Mouse (Mus musculus) embryonic facial prominence, embryonic 15.5 days (tissue): ENCODE results near the gene Lrrc8c. TPM values are rescaled to one million over a fixed set of nuclear protein-coding genes. Genes with fewer than 3 reads are reported as not detected.

Experiments used
- ATAC-seq: fragments of 200-750 bp; cut with Nextera tagmentation; 2 replicates; pipeline ENCODE4 v1.8.0; 2017; ENCODE audit warnings: low read depth, moderate TSS enrichment; ENCODE audit not compliant: insufficient number of reproducible peaks, low FRiP score, low TSS enrichment
- H3K27ac ChIP-seq: fragments of 300-500 bp; sonication (generic); replicated peaks from 2 replicates; pipeline ENCODE4 v1.5.1; 2015; ENCODE audit warnings: mild to moderate bottlenecking, inconsistent platforms
- H3K27me3 ChIP-seq: fragments of 300-500 bp; sonication (generic); 2 replicates; pipeline ENCODE4 v1.6.1; 2015; ENCODE audit warnings: inconsistent platforms
- H3K36me3 ChIP-seq: fragments of 300-500 bp; sonication (generic); 2 replicates; pipeline ENCODE4 v1.6.1; 2015; ENCODE audit warnings: mild to moderate bottlenecking, inconsistent platforms
- H3K4me1 ChIP-seq: fragments of 300-500 bp; sonication (generic); 2 replicates; pipeline ENCODE4 v1.6.1; 2015; ENCODE audit warnings: inconsistent platforms
- H3K4me2 ChIP-seq: fragments of 300-500 bp; sonication (generic); replicated peaks from 2 replicates; pipeline ENCODE4 v1.6.1; 2015; ENCODE audit warnings: mild to moderate bottlenecking, inconsistent platforms
- H3K4me3 ChIP-seq: fragments of 300-500 bp; sonication (generic); replicated peaks from 2 replicates; pipeline ENCODE4 v1.5.1; 2015; ENCODE audit warnings: mild to moderate bottlenecking, inconsistent platforms
- H3K9ac ChIP-seq: fragments of 300-500 bp; sonication (generic); 2 replicates; pipeline ENCODE4 v1.6.1; 2015; ENCODE audit warnings: inconsistent platforms
- H3K9me3 ChIP-seq: fragments of 300-500 bp; sonication (generic); replicated peaks from 2 replicates; pipeline ENCODE4 v1.6.1; 2016; ENCODE audit warnings: inconsistent platforms
- WGBS: fragments of 180-500 bp; shearing (Covaris S2); methylation state at CpG from one replicate; pipeline ENCODE4 v1.1.7; 2015; 5-methylcytosine and 5-hydroxymethylcytosine counted together
- polyA plus RNA-seq: library from polyadenylated mRNA; unstranded; fragments of >200 nt; fragmentation: Nextera tagmentation; extraction: Ambion mirVana; gene quantifications from 2 replicates; pipeline ENCODE4 v1.2.1, GENCODE M21; 2015

Gene Lrrc8c
- polyA plus RNA-seq, 1 experiment from 2014 or later, result 15.5 TPM

GRCm38 (mm10) chr5:105526107-105526645 is 7.0 kb downstream of the Lrrc8c start:
- Histone ChIP-seq H3K9ac (no peak overlapping the region), H3K4me2 (no peak overlapping the region), H3K27me3 (no peaks in the 10 kb centered on the region), H3K4me3 (no peak overlapping the region), H3K4me1 (no peaks in the 10 kb centered on the region), H3K36me3 (peaks cover 2% of the 10 kb centered on the region; the same call in 1 of the 2 replicates), H3K27ac (no peak overlapping the region), H3K9me3 (no peaks in the 10 kb centered on the region)
- 90% methylated on average over 4 of the region's 4 CpGs for WGBS
- no peak for ATAC-seq

- H3K27me3 ChIP-seq, result no peaks in the 10 kb centered on the region
- whole genome bisulfite sequencing, result 79% methylated on average over 9 of the region's 9 CpGs
- no peak overlapping the region for H3K27ac ChIP-seq
- no peak overlapping the region for H3K4me2 ChIP-seq
- no peak overlapping the region for H3K9ac ChIP-seq
- no peak for ATAC-seq
- H3K4me3 ChIP-seq, result no peak overlapping the region
- H3K36me3 ChIP-seq, result peaks cover 2% of the 10 kb centered on the region; the same call in 1 of the 2 replicates
- H3K4me1 ChIP-seq, result no peaks in the 10 kb centered on the region
- H3K9me3 ChIP-seq, result no peaks in the 10 kb centered on the region
Measured at GRCm38 (mm10) chr5:105526766-105527165, 7.6 kb downstream of the Lrrc8c start.

- Histone ChIP-seq H3K4me2 (no peak overlapping the region), H3K4me3 (no peak overlapping the region), H3K9ac (no peak overlapping the region), H3K27me3 (no peaks in the 10 kb centered on the region), H3K27ac (no peak overlapping the region), H3K4me1 (no peaks in the 10 kb centered on the region), H3K9me3 (no peaks in the 10 kb centered on the region), H3K36me3 (peaks cover 2% of the 10 kb centered on the region; the same call in 1 of the 2 replicates)
- 90% methylated on average over 23 of the region's 23 CpGs for WGBS
- ATAC-seq, result no peak
Measured at GRCm38 (mm10) chr5:105527477-105528331, 8.5 kb downstream of the Lrrc8c start.

DNA sequence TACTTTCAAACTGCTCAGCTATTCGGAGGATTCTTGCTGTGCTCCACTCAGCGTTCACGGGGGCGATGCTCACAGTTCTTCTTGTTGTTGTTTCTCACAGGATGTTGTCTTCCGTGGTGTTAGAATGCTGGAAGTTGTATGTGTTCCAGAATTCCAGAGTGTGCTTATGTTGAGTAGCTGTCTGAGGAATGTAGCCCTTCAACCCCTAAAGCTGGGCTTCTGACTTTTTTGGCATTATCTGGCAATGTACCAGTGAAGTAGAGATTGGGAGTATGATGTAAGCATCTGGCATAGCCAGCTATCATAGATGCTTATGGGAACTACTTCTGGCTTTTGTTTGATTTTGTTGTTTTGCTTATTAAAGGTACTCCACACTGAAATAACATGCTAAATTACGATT is 11.4 kb downstream of the Lrrc8c start:
- Histone ChIP-seq H3K9me3 (no peaks in the 10 kb centered on the region), H3K9ac (no peak overlapping the region), H3K4me1 (no peaks in the 10 kb centered on the region), H3K27me3 (no peaks in the 10 kb centered on the region), H3K4me2 (no peak overlapping the region), H3K36me3 (peaks cover 2% of the 10 kb centered on the region; the same call in 1 of the 2 replicates), H3K27ac (no peak overlapping the region), H3K4me3 (no peak overlapping the region)
- 75% methylated on average over 6 of the region's 6 CpGs for WGBS
- no peak for ATAC-seq

GRCm38 (mm10) chr5:105535186-105535585 is 16.0 kb downstream of the Lrrc8c start:
- no peak for ATAC-seq
- H3K9me3 ChIP-seq, result no peaks in the 10 kb centered on the region
- no peaks in the 10 kb centered on the region for H3K27me3 ChIP-seq
- H3K4me3 ChIP-seq, result no peak overlapping the region
- H3K4me2 ChIP-seq, result no peak overlapping the region
- no peaks in the 10 kb centered on the region for H3K36me3 ChIP-seq
- H3K9ac ChIP-seq, result no peak overlapping the region
- H3K4me1 ChIP-seq, result no peaks in the 10 kb centered on the region
- whole genome bisulfite sequencing, result 93% methylated on average over 3 of the region's 3 CpGs
- H3K27ac ChIP-seq, result no peak overlapping the region

DNA sequence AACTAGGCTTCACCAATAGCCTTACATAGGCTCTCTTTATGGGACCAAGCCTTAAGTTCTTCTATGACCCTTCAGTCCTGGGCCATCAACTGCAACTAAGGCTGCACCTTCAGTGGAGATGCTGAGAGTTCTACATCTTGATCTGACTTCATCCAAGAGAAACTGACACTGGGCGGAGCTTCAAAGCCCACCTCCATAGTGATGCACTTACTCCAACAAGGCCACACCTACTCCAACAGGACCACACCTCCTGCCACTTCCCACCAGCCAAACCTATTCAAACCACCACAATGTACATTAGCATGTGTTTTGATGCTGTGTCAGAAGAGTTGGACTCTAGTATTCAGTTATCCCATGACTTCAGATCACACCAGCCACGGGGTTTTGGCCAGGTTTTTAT is 17.0 kb downstream of the Lrrc8c start:
- no peak overlapping the region for H3K27ac ChIP-seq
- ATAC-seq, result no peak
- H3K9ac ChIP-seq, result no peak overlapping the region
- H3K4me2 ChIP-seq, result no peak overlapping the region
- H3K9me3 ChIP-seq, result no peaks in the 10 kb centered on the region
- no peaks in the 10 kb centered on the region for H3K36me3 ChIP-seq
- no peaks in the 10 kb centered on the region for H3K4me1 ChIP-seq
- H3K27me3 ChIP-seq, result no peaks in the 10 kb centered on the region
- no peak overlapping the region for H3K4me3 ChIP-seq
- 94% methylated on average over 2 of the region's 2 CpGs for WGBS

DNA sequence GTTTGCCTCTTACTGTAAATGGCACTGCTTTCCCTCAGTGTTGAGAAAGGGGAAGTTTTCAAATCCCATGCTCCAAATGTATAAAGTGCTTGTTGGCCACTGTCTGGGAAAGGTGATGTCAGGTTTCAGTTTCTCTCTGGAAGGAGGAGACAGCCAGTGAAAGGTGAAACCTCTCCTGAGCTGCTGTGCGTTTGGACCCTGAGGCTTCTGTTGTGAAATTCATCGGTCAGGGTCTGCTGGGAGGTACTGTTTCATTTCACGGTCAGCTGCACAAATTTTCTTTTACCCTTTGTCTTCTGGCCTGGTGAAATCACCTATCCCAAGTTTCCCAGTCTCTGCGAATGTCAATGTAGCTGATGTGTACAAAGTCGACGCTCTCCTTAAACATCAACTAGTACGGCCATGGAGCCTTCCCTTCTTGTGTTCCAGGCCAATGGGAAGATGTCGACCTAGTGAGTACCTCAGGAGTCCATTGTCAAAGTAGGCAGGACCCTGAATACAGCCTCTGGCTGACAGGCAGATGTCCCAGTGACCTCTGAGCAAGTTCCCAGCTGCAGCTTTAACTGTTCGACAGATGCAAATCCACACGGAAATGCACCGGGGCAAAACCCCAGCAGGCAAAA is 18.0 kb downstream of the Lrrc8c start:
- ATAC-seq, result no peak
- H3K4me3 ChIP-seq, result no peak overlapping the region
- no peaks in the 10 kb centered on the region for H3K36me3 ChIP-seq
- H3K9me3 ChIP-seq, result no peaks in the 10 kb centered on the region
- no peaks in the 10 kb centered on the region for H3K27me3 ChIP-seq
- H3K4me1 ChIP-seq, result no peaks in the 10 kb centered on the region
- no peak overlapping the region for H3K9ac ChIP-seq
- H3K27ac ChIP-seq, result no peak overlapping the region
- no peak overlapping the region for H3K4me2 ChIP-seq
- WGBS, result 48% methylated on average over 11 of the region's 11 CpGs

GRCm38 (mm10) chr5:105541051-105541450 is 21.9 kb downstream of the Lrrc8c start:
- no peak overlapping the region for H3K27ac ChIP-seq
- H3K9ac ChIP-seq, result no peak overlapping the region
- WGBS, result 78% methylated on average over 7 of the region's 7 CpGs
- H3K36me3 ChIP-seq, result no peaks in the 10 kb centered on the region; the same call in 1 of the 2 replicates
- H3K4me3 ChIP-seq, result no peak overlapping the region
- H3K9me3 ChIP-seq, result no peaks in the 10 kb centered on the region
- no peaks in the 10 kb centered on the region for H3K4me1 ChIP-seq
- ATAC-seq, result no peak
- no peaks in the 10 kb centered on the region for H3K27me3 ChIP-seq
- H3K4me2 ChIP-seq, result no peak overlapping the region

GRCm38 (mm10) chr5:105545126-105545525 is 25.9 kb downstream of the Lrrc8c start:
- Histone ChIP-seq H3K9me3 (no peaks in the 10 kb centered on the region), H3K36me3 (no peaks in the 10 kb centered on the region; the same call in 1 of the 2 replicates), H3K27ac (no peak overlapping the region), H3K4me2 (no peak overlapping the region), H3K27me3 (no peaks in the 10 kb centered on the region), H3K4me3 (no peak overlapping the region), H3K9ac (no peak overlapping the region), H3K4me1 (no peaks in the 10 kb centered on the region)
- 57% methylated on average over 3 of the region's 3 CpGs for WGBS
- no peak for ATAC-seq

- no peak overlapping the region for H3K9ac ChIP-seq
- no peak for ATAC-seq
- 91% methylated on average over 4 of the region's 4 CpGs for WGBS
- no peak overlapping the region for H3K4me3 ChIP-seq
- no peaks in the 10 kb centered on the region for H3K27me3 ChIP-seq
- H3K9me3 ChIP-seq, result no peaks in the 10 kb centered on the region
- no peak overlapping the region for H3K4me2 ChIP-seq
- no peaks in the 10 kb centered on the region for H3K4me1 ChIP-seq
- H3K27ac ChIP-seq, result no peak overlapping the region
- H3K36me3 ChIP-seq, result no peaks in the 10 kb centered on the region; the same call in 1 of the 2 replicates
Measured at GRCm38 (mm10) chr5:105547115-105547514, 27.9 kb downstream of the Lrrc8c start.

- WGBS, result 55% methylated on average over 1 of the region's 1 CpGs
- Histone ChIP-seq H3K27ac (no peak overlapping the region), H3K4me1 (no peaks in the 10 kb centered on the region), H3K36me3 (no peaks in the 10 kb centered on the region), H3K9ac (no peak overlapping the region), H3K27me3 (no peaks in the 10 kb centered on the region), H3K9me3 (no peaks in the 10 kb centered on the region), H3K4me3 (no peak overlapping the region), H3K4me2 (no peak overlapping the region)
- no peak for ATAC-seq
Measured at GRCm38 (mm10) chr5:105551808-105552207, 32.6 kb downstream of the Lrrc8c start.
